Mouse (Mus musculus) liver, adult 2 months (tissue): ENCODE results near the gene Usp39.

Experiments used
- CTCF ChIP-seq: fragments of 200-500 bp; IDR thresholded peaks from 2 replicates; pipeline ENCODE4 v1.5.1; 2011; ENCODE audit warnings: low read depth, low read length, control low read depth
- POLR2A ChIP-seq: fragments of 200-500 bp; IDR thresholded peaks from 2 replicates; pipeline ENCODE4 v1.6.1; 2011; ENCODE audit warnings: low read length, control low read depth; ENCODE audit not compliant: insufficient read depth; ENCODE audit errors: extremely low read depth

DNA sequence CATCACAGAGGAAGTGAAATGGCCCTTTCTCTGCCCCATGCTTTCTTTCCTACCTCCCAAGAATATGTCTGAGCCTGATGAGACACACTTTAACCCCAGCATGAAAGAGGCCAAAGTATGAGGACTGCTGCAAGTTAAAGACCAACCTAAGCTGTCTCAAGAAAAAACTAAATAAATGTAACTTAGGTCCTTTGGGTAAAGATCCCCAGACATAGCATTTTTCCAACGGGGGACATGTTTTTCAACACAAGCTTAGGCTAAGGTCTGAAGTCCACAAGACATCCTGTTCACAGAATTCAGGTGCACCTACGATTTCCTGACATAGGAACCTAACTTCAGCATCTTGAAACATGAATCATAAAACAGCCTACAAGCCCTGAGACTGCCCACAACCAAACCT is 5.2 kb upstream of the Usp39 start:
- TF ChIP-seq CTCF (no peak), POLR2A (no peak)
